Mouse (Mus musculus) midbrain, embryonic 11.5 days (tissue): ENCODE measurements around the gene Retreg3. TPM values are rescaled to one million over a fixed set of nuclear protein-coding genes. Genes with fewer than 3 reads are reported as not detected.

Source experiments
- ATAC-seq: fragments of 200-750 bp; cut with Nextera tagmentation; 2 replicates; pipeline ENCODE4 v1.8.0; 2017; ENCODE audit warnings: moderate TSS enrichment, moderate library complexity; ENCODE audit not compliant: low FRiP score
- DNase-seq: peaks from one replicate; pipeline ENCODE4 v3.0.0; 2015; ENCODE audit warnings: low spot score; ENCODE audit errors: missing footprints
- H3K27ac ChIP-seq: fragments of 300-500 bp; sonication (generic); 2 replicates; pipeline ENCODE4 v1.5.1; 2014; ENCODE audit warnings: low read depth, low read length
- H3K27me3 ChIP-seq: fragments of 300-500 bp; sonication (generic); 2 replicates; pipeline ENCODE4 v1.6.1; 2014; ENCODE audit warnings: mild to moderate bottlenecking, low read length, moderate library complexity, mixed read lengths; ENCODE audit not compliant: control insufficient read depth, insufficient read depth
- H3K36me3 ChIP-seq: fragments of 300-500 bp; sonication (generic); 2 replicates; pipeline ENCODE4 v1.6.1; 2014; ENCODE audit warnings: mild to moderate bottlenecking, low read length, moderate library complexity, mixed read lengths; ENCODE audit not compliant: control insufficient read depth, insufficient read depth
- H3K4me1 ChIP-seq: fragments of 300-500 bp; sonication (generic); 2 replicates; pipeline ENCODE4 v1.6.1; 2014; ENCODE audit warnings: low read length; ENCODE audit not compliant: control insufficient read depth, insufficient read depth
- H3K4me2 ChIP-seq: fragments of 300-500 bp; sonication (generic); 2 replicates; pipeline ENCODE4 v1.6.1; 2014; ENCODE audit warnings: mild to moderate bottlenecking, moderate library complexity
- H3K4me3 ChIP-seq: fragments of 300-500 bp; sonication (generic); 2 replicates; pipeline ENCODE4 v1.5.1; 2014; ENCODE audit warnings: low read depth, low read length
- H3K9ac ChIP-seq: fragments of 300-500 bp; sonication (generic); 2 replicates; pipeline ENCODE4 v1.6.1; 2014; ENCODE audit warnings: low read length
- H3K9me3 ChIP-seq: fragments of 300-500 bp; sonication (generic); 2 replicates; pipeline ENCODE4 v1.6.1; 2016; ENCODE audit warnings: low read length; ENCODE audit not compliant: control insufficient read depth
- WGBS: fragments of 180-500 bp; shearing (Covaris S2); extraction: QIAGEN DNeasy Blood & Tissue Kit; methylation state at CpG from one replicate; pipeline ENCODE4 v1.1.7; 2014; 5-methylcytosine and 5-hydroxymethylcytosine counted together
- polyA plus RNA-seq: library from polyadenylated mRNA; unstranded; fragments of >200 nt; fragmentation: Nextera tagmentation; extraction: Ambion mirVana; gene quantifications from 2 replicates; pipeline ENCODE4 v1.2.1, GENCODE M21; 2014

Retreg3 gene
- polyA plus RNA-seq, 1 experiment from 2014 or later, result 11.4 TPM

- Histone ChIP-seq H3K9me3 (no peaks in the 10 kb centered on the region), H3K27me3 (no peaks in the 10 kb centered on the region), H3K4me3 (peak within 1 kb of the TSS; percentile 80), H3K4me1 (peaks cover 25% of the 10 kb centered on the region), H3K36me3 (peaks cover 9% of the 10 kb centered on the region), H3K4me2 (peak within 1 kb of the TSS; percentile 95), H3K9ac (peak within 1 kb of the TSS; percentile 81), H3K27ac (peak within 1 kb of the TSS; percentile 77)
- 2% methylated on average over 52 of the region's 52 CpGs for WGBS
- ATAC-seq (peak; percentile 81), DNase-seq (peak; percentile 98)
These were observed 32.7 kb downstream of the Retreg3 start, which contains the start of gene Mlx for GRCm38 (mm10) chr11:101086756-101087681. TSS of gene Mlx (plus strand) at chr11:101087277.

GRCm38 (mm10) chr11:101086323-101086674 lies 33.4 kb downstream of the Retreg3 start:
- Histone ChIP-seq H3K4me2 (peak overlapping the region; percentile 95), H3K4me3 (peak overlapping the region; percentile 80), H3K4me1 (peaks cover 25% of the 10 kb centered on the region), H3K9me3 (no peaks in the 10 kb centered on the region), H3K9ac (peak overlapping the region; percentile 81), H3K27me3 (peaks cover 3% of the 10 kb centered on the region; the same call in 1 of the 2 replicates), H3K36me3 (peaks cover 9% of the 10 kb centered on the region), H3K27ac (peak overlapping the region; percentile 77; the same call in 1 of the 2 replicates)
- DNase-seq (no peak), ATAC-seq (no peak)
- 87% methylated on average over 6 of the region's 6 CpGs for WGBS

- WGBS, result 90% methylated on average over 18 of the region's 18 CpGs
- Histone ChIP-seq H3K9me3 (no peaks in the 10 kb centered on the region), H3K4me3 (no peak overlapping the region), H3K4me2 (no peak overlapping the region), H3K4me1 (peaks cover 25% of the 10 kb centered on the region), H3K27ac (no peak overlapping the region), H3K36me3 (peaks cover 5% of the 10 kb centered on the region), H3K9ac (no peak overlapping the region), H3K27me3 (peaks cover 8% of the 10 kb centered on the region)
- peak; percentile 28 for DNase-seq
- ATAC-seq, result no peak
These were observed 33.9 kb downstream of the Retreg3 start for GRCm38 (mm10) chr11:101085617-101086322.

- H3K4me3 ChIP-seq, result no peak overlapping the region
- H3K9ac ChIP-seq, result no peak overlapping the region
- no peak overlapping the region for H3K27ac ChIP-seq
- H3K4me1 ChIP-seq, result peaks cover 25% of the 10 kb centered on the region
- DNase-seq (no peak), ATAC-seq (no peak)
- H3K9me3 ChIP-seq, result no peaks in the 10 kb centered on the region
- peaks cover 5% of the 10 kb centered on the region for H3K36me3 ChIP-seq
- 91% methylated on average over 12 of the region's 12 CpGs for WGBS
- no peak overlapping the region for H3K4me2 ChIP-seq
- H3K27me3 ChIP-seq, result peaks cover 17% of the 10 kb centered on the region
These were observed 34.9 kb downstream of the Retreg3 start for GRCm38 (mm10) chr11:101084811-101085210.

- no peak overlapping the region for H3K4me2 ChIP-seq
- no peaks in the 10 kb centered on the region for H3K9me3 ChIP-seq
- peak; percentile 41 for DNase-seq
- H3K36me3 ChIP-seq, result no peaks in the 10 kb centered on the region; the same call in 1 of the 2 replicates
- no peak for ATAC-seq
- 84% methylated on average over 14 of the region's 14 CpGs for WGBS
- H3K27ac ChIP-seq, result no peak overlapping the region
- H3K27me3 ChIP-seq, result peaks cover 23% of the 10 kb centered on the region
- peaks cover 25% of the 10 kb centered on the region for H3K4me1 ChIP-seq
- H3K4me3 ChIP-seq, result no peak overlapping the region
- no peak overlapping the region for H3K9ac ChIP-seq
These were observed 35.4 kb downstream of the Retreg3 start for GRCm38 (mm10) chr11:101084246-101084645.

GRCm38 (mm10) chr11:101083083-101083697 lies 36.5 kb downstream of the Retreg3 start:
- DNase-seq (peak; percentile 83), ATAC-seq (peak; percentile 47; the same call in 1 of the 2 replicates)
- peak overlapping the region; percentile 86 for H3K4me3 ChIP-seq
- peak overlapping the region; percentile 56 for H3K27ac ChIP-seq
- H3K27me3 ChIP-seq, result peaks cover 34% of the 10 kb centered on the region
- 38% methylated on average over 19 of the region's 19 CpGs for WGBS
- no peaks in the 10 kb centered on the region for H3K9me3 ChIP-seq
- H3K4me1 ChIP-seq, result peaks cover 24% of the 10 kb centered on the region
- no peaks in the 10 kb centered on the region for H3K36me3 ChIP-seq
- H3K4me2 ChIP-seq, result peak overlapping the region; percentile 97
- peak overlapping the region; percentile 91 for H3K9ac ChIP-seq

GRCm38 (mm10) chr11:101082208-101083082 lies 37.2 kb downstream of the Retreg3 start, which contains the start of gene Coasy:
TSS of gene Coasy (plus strand) at chr11:101082565.
- Histone ChIP-seq H3K9ac (peak within 1 kb of the TSS; percentile 91), H3K36me3 (no peaks in the 10 kb centered on the region), H3K4me2 (peak within 1 kb of the TSS; percentile 97), H3K27me3 (peaks cover 41% of the 10 kb centered on the region), H3K9me3 (no peaks in the 10 kb centered on the region), H3K27ac (peak within 1 kb of the TSS; percentile 56), H3K4me3 (peak within 1 kb of the TSS; percentile 86), H3K4me1 (peaks cover 17% of the 10 kb centered on the region)
- DNase-seq (peak; percentile 98), ATAC-seq (peak; percentile 86)
- under 1% methylated on average over 51 of the region's 51 CpGs for WGBS

GRCm38 (mm10) chr11:101081659-101082058 lies 38.0 kb downstream of the Retreg3 start:
- no peak for ATAC-seq
- Histone ChIP-seq H3K27ac (peak overlapping the region; percentile 33; the same call in 1 of the 2 replicates), H3K4me2 (peak overlapping the region; percentile 97), H3K36me3 (no peaks in the 10 kb centered on the region), H3K9ac (peak overlapping the region; percentile 91), H3K9me3 (no peaks in the 10 kb centered on the region), H3K27me3 (peaks cover 47% of the 10 kb centered on the region), H3K4me3 (peak overlapping the region; percentile 86), H3K4me1 (peaks cover 14% of the 10 kb centered on the region)
- WGBS, result 5% methylated on average over 10 of the region's 10 CpGs
- DNase-seq, result no peak
